Mouse (Mus musculus) brown adipose tissue, adult 24 weeks (tissue): ENCODE measurements around the gene Mta1. TPM values are rescaled to one million over a fixed set of nuclear protein-coding genes. Genes with fewer than 3 reads are reported as not detected.

Source experiments
- H3K27ac ChIP-seq: fragments of 200-500 bp; replicated peaks from 2 replicates; pipeline ENCODE4 v1.5.1; 2012; ENCODE audit warnings: low read depth, mild to moderate bottlenecking, low read length
- H3K4me1 ChIP-seq: fragments of 200-500 bp; 2 replicates; pipeline ENCODE4 v1.6.1; 2012; ENCODE audit warnings: low read length, mixed read lengths; ENCODE audit not compliant: control insufficient read depth, insufficient read depth, insufficient read length
- H3K4me3 ChIP-seq: fragments of 200-500 bp; 2 replicates; pipeline ENCODE4 v1.5.1; 2012; ENCODE audit warnings: low read depth, mild to moderate bottlenecking, low read length, moderate library complexity; ENCODE audit not compliant: insufficient read depth
- polyA plus RNA-seq: library from polyadenylated mRNA; stranded (reverse); fragments of >200 nt; gene quantifications from 2 replicates; pipeline ENCODE4 v1.2.4, GENCODE M21; 2012; ENCODE audit not compliant: missing spikeins, insufficient read depth, insufficient read length

Gene Mta1
- polyA plus RNA-seq, 1 experiment = 20.6 TPM

DNA sequence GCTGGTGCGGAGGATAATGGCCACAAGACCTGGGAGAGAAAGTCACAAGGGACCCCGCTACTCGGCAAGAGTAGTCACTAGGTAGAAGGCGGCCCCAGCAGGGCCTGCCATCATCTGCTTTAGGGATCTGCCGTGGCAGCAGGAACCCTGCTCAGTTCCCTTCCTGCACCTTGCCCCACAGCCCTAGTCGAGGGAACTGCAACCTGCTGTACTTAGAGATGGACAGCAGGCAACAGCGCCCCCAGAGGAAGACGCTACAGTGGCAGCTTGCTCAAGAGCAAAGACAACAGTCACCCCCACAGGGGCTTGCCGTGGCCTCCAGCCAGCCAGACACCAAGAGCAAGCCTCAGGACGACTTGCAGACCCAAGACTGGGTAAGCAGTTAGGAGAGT lies 23.0 kb upstream of the Mta1 start:
- peak overlapping the region; percentile 90 for H3K27ac ChIP-seq
- H3K4me3 ChIP-seq = peak overlapping the region; percentile 72

DNA sequence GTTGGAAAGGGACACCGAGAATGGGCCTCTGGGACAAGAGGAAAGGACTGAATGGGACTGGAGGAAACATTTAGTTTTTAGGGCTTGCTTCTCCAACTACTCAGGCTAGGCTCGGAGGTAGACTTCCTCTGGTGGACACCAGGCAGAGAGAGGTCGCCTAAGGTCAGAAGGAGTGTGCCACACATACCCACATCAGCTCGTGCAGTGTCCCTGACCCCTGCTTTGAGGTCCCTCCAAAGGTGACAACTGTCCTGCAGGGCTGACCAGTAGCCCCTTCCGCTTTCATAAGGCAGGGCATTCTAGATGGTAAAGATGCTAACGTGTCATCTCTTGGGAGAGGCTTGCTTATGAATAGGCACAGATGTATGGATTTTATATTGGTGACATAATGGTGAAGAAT lies 22.6 kb upstream of the Mta1 start:
- no peak overlapping the region for H3K4me3 ChIP-seq
- no peak overlapping the region for H3K27ac ChIP-seq
- no peaks in the 10 kb centered on the region for H3K4me1 ChIP-seq

More for the DNA sequence above, 23.0 kb upstream of the Mta1 start:
- H3K4me1 ChIP-seq = no peaks in the 10 kb centered on the region

DNA sequence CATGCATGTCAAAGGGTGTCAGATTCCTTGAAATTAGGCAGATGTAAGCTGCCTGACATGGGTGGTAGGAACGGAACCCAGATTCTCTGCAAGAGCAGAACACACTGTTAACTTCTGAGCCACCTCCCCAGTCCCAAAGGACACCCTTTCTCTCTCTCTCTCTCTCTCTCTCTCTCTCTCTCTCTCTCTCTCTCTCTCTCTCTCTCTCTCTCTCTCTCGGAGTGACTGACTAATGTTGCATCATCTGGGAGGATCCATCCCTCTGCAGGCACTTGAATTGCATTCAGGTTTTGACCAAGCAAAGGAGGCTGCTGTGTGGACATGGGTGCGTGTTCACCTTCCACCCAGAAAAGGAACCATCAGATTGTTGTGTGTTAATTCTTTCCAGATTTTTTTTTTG lies 10.8 kb upstream of the Mta1 start:
- Histone ChIP-seq H3K27ac (no peak overlapping the region), H3K4me1 (no peaks in the 10 kb centered on the region), H3K4me3 (no peak overlapping the region)

DNA sequence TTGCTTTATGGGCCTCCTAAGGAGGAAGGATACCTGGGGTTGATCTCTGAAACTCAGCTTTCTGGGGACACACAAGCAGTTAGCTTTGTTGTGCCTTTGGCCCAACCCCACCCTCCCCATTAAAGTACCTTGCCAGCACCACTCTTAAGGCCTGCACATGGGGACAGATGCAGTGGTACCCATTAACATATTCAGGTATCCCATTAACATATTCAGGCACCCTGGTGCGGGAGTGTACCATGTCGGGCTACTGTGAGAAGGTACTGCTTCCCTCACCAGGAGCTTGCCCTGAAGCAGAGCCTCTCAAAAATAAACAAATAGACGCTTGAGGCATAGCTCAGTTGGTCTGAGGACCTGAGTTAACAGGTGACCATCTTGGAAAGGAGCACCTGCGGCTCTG lies 10.1 kb upstream of the Mta1 start:
- Histone ChIP-seq H3K4me1 (no peaks in the 10 kb centered on the region), H3K27ac (no peak overlapping the region), H3K4me3 (no peak overlapping the region)

DNA sequence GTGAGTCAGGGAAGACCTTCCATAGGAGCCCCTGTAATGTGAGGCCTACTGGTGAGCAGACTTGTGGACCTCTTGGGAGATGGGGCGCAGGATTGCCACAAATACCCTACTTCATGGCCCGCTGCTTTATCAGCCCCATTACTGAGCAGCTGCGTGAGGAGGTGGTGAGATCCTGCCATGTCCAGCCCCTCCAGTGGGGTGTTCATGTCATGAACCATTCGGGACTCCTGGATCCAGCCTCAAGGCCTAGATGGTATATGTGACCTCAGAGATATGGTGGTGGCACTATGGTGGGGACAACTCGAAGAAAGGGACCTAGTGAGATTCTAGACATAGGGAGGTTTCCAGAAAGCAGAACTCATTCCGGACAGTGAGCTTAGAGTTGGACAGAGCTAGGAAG lies 9.0 kb upstream of the Mta1 start:
- Histone ChIP-seq H3K4me3 (no peak overlapping the region), H3K4me1 (no peaks in the 10 kb centered on the region), H3K27ac (no peak overlapping the region)

DNA sequence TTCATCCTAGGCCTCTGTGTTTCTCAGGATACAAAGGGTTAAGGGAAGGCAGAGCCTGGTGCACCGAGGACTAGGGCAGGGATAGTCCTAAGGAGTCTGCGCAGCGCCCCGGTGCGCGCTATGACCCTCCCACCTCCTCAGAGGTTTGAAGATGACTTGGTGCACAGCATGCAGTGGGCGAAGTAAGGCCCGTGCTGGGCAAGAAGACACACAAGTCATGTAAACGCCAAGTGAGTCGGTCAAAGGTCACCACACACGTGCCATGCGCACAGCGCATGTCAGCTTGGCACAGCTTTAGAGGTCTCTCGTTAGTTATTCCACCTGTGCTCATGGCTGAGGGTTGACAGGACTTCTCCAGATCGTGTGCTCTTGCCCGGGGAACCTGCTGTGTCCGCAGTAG lies 8.0 kb upstream of the Mta1 start:
- Histone ChIP-seq H3K27ac (no peak overlapping the region), H3K4me3 (no peak overlapping the region), H3K4me1 (no peaks in the 10 kb centered on the region)

DNA sequence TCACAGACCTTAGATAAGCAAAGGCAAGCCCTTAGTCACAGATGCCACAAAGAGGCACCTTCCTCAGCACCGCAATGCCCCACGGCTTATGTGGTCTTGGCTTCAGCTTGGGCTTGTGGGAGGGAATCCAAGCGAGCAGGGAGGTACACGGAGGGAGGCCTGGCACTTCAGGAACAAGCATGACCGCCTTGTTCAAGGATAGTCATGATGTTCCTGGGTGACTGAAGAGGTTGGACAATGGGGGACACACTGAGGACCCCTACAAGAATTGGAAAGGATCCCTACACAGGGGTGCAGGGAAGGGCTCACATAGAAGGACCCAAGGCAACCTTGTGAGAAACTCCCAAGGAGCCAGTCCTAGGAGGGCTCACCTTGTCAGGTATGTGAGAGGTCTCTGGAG lies 1.0 kb upstream of the Mta1 start:
- peaks cover 22% of the 10 kb centered on the region for H3K4me1 ChIP-seq
- no peak overlapping the region for H3K27ac ChIP-seq
- H3K4me3 ChIP-seq = no peak overlapping the region

DNA sequence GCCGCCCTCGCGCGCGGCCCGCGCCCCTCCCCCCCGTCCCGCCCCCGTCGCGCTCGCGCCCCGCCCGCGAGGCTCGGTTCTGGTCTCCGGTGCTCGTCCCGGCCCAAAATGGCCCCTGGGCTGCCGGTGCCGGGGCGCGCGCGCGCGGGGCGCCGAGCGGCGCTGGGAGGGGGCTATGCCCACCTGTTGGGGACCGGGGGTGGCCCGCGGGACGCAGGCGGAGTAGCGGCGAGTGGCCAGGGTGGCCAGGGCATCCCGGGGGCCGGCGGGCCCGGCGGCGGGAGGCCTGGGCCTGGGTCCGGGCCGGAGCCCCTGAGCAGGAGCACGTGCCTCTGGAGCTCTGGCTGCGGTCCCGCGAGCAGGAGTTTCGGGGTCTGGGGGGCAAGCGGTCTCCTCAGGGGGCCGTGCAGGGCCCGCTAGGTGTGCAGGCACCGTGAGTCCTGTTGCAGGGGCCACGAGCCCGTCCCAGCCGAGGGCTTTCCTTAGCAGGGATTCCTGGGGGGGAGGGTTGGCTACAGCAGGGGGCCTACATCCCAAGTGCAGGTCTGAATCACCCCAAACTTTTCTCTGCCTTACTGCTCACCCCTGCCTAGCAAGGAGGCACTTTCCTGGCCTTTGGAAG lies 563 bp downstream of the Mta1 start:
- peaks cover 22% of the 10 kb centered on the region for H3K4me1 ChIP-seq
- H3K27ac ChIP-seq = no peak overlapping the region
- H3K4me3 ChIP-seq = peak overlapping the region; percentile 96

DNA sequence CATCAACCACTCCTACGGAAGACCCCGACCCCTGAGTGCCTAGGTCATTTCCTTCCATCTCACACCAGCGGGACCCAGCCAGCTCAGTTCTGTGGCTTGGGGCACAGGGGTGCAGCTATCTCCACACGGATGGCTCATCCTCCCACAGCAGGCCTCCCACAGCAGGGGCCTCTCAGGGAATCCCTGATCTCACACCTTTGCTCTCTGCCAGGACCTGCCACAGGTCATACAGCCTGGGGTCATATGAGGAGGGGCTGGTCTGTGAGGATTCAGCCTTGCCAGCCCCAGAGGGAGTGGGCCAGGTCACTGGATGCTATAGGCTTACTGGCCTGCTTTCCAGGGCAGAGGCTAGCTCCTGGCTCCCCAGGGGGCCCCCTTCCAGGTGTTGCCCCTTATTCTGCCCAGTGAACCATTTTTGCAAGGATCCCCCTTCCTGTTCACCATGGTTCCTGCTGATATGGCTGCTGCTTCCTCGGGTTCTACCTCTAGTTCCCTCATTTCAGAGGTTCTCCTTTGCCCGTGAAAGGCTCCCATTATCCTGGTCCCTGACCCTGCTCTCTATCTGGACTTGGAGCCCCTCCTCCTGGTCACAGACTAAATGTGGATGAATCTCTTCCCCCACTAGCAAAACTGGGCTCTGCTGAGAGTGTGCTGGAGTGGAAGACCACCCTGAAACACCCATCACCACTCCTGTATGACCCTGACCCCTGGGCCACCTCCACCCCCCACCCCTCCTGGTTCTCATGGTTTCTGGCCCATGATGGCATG lies 1.6 kb downstream of the Mta1 start:
- Histone ChIP-seq H3K27ac (no peak overlapping the region), H3K4me1 (peaks cover 24% of the 10 kb centered on the region), H3K4me3 (peak overlapping the region; percentile 96)

DNA sequence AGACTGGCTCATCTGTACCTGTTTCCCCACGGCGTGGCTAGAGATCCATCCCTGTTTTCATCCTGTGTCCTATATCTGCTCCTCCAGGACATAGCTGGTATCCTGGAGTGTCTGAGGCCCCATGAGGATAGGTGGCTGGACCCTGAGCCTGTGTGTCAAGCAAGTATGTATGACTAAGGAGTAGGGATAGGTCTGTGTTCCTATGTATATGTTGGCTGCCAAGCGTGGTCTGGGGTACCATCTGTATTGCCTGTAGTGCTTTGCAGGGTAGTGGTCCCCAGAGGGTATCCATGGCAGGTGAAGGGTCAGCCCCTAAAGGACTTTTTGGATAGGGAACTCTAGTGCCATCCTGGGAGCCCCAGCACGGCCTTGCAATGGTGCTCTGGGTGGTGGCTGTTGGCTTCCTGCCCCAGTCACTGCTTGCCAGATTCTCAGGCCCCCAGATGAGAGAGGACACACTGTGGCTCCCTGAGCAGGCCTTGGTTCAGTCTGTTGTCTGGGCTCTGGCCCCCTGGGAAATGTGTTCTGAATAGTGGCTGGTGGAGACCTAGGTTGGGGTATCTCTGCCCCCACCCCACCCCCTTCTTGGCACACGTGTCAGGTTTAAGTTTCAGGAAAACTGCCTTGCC lies 2.5 kb downstream of the Mta1 start:
- no peak overlapping the region for H3K27ac ChIP-seq
- H3K4me3 ChIP-seq = no peak overlapping the region
- H3K4me1 ChIP-seq = peaks cover 24% of the 10 kb centered on the region

DNA sequence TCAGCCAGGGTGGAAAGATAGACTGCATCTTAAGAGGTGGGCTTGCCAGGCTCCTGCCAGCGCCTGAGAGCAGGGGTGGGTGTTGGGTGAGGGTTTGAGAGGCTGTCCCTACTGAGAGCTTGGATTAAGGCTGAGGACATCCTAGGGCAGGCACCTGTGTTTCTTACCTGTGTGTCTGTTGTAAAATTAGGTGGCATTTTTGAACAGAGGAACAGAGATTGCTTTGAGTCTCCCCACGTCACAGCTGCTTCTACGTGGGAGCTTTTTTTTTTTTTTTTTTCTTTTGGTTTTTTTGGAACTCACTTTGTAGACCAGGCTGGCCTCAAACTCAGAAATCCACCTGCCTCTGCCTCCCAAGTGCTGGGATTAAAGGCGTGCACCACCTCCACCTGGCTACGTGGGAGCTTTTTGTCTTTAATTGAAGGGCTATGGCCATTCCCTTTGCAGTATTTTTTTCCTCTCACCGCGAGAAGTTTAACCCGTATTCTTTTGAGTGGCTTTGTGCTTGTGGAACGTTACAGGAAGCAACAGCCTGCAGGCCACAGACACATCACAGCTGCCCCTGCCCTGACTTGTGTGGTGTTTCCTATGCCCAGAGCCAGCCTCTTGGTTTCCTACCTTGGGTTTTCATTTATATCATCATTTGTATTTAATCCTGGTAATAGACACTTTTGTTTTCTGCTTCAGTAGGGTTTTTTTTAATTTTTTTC lies 3.3 kb downstream of the Mta1 start:
- Histone ChIP-seq H3K4me1 (peaks cover 24% of the 10 kb centered on the region), H3K4me3 (no peak overlapping the region), H3K27ac (no peak overlapping the region)

DNA sequence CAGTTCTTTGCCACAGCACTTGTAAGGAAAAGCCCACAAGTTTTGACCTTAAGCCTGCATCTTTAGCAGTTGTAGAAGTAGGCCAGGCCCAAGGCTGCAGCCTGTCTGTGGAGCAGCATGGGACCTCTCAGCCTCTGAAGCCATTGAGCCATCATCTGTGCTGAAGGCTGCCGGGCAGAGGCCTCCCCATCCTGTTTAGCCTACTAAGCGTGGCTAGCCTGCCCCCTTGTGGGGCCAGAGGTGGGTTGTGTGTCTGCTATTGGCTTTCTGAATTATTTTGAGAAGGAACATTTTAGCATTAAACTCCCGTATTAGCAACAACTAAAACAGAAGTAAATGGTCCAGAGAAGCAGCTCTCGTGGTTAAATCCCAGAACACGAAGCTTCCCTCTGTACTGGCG lies 4.4 kb downstream of the Mta1 start:
- Histone ChIP-seq H3K27ac (no peak overlapping the region), H3K4me3 (no peak overlapping the region), H3K4me1 (peaks cover 33% of the 10 kb centered on the region)

DNA sequence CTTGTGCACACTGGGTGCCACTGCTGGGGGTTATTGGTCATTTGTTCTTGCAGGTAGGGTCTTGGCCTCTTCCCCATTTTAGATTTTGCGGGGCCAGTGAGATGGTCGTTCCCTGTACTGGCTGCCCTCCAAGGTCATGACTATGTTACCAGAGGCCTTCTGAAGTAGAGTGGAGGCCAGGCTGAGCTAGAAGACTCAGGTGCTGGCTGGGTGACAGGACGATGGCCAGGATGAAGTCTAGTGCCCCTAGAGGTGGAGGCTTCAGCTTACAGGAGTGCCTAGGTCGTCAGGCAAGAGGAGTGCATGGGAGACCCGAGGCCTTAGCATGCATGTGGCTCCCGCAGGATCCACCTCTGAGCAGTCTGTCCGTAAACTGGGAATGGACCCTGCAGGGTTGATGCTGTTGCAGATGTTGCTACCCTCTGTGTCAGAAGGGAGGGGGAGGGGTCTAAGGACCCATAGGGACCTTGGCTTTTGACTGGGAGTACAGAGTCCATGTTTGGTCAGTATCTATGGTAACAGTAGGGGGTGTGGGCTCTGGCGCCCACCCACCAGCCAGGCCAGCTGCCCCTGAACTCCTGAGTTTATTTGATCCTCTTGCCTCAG lies 5.9 kb downstream of the Mta1 start:
- H3K27ac ChIP-seq = no peak overlapping the region
- H3K4me1 ChIP-seq = peaks cover 29% of the 10 kb centered on the region
- no peak overlapping the region for H3K4me3 ChIP-seq

DNA sequence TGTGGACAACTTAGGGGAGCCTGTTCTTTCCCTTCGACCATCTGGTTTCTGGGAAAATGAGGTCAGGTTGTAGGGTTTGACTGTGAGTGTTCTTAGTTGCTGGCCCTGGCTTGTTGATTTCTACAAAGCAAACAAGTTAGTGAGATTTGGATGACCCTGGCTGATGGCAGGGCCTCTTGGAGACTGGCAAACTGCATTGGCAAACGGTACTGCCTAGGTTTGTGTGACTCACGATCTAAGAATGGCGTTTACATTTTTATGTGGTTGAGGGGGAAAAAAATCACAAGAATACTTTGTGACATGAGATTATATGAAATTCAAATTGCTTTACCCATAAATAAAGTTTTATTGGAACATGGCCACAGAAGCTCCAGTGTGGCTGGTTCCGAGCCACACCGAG lies 8.3 kb downstream of the Mta1 start:
- no peak overlapping the region for H3K27ac ChIP-seq
- no peak overlapping the region for H3K4me3 ChIP-seq

More for the DNA sequence above, 8.3 kb downstream of the Mta1 start:
- peaks cover 12% of the 10 kb centered on the region; the same call in 1 of the 2 replicates for H3K4me1 ChIP-seq
